Mouse (Mus musculus): ENCODE results near the gene Itpkb.

- TF ChIP-seq EP300 (optimal IDR thresholded peaks at IDR 0.05) (no peak), CTCF (IDR thresholded peaks at IDR 0.05; ENCODE audit: low read depth) (no peak)
Observed at GRCm38 (mm10) chr1:180367045-180367619, 36.8 kb downstream of the Itpkb start.
